Mouse (Mus musculus) c-Kit-positive CD71-positive TER-119-positive erythroid progenitor cells, embryonic 14.5 days (primary cell): ENCODE data around the gene Isyna1.

Source experiments
- DNase-seq: peaks from one replicate; pipeline ENCODE4 v3.0.0-alpha.2; 2013; ENCODE audit warnings: low spot score

Isyna1 gene

DNA sequence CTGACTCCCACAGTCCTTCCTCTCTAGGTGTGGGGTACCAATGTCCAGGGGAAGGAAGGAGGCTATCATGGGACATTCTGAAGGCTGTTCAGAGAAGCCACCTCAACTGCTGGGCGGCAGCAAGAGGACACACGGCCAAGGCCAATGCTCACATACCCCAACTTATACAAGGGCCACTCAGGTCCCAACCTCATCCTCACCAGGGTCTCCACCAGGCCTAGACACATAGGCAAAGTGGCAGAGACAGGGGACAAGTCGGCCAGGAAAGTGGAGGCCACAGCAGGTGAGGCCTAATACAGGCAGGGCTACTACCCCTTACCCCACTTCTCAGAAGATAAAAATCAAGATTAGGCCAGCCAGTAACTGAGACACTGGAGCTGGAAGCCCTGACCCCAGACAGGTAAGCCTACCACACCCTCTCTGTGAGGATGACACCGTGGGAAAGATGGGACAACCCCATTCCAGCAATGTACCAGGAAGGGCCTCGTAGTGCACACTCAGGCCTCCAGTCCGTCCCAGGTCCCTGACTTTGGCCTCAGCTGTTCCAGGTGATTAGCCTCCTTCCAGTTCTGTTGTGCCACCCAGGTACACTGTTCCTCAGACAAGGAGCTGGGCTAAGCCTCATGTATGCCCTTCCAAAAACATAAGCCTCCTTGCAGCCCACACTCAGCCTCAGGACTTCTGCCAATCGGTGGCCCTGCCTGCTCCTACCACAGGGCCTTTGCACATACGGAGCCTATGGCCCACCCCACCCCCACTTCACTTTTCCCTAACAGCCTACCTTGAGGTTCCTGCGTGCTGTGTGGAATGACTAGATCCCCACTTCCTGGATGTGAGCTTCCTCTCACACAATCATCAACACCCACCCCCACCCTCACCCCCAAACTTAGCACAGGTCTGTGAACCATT, 12.0 kb downstream of the Isyna1 start:
- no peak for DNase-seq

GRCm38 (mm10) chr8:70606780-70607602, 12.8 kb downstream of the Isyna1 start:
- DNase-seq: no peak

DNA sequence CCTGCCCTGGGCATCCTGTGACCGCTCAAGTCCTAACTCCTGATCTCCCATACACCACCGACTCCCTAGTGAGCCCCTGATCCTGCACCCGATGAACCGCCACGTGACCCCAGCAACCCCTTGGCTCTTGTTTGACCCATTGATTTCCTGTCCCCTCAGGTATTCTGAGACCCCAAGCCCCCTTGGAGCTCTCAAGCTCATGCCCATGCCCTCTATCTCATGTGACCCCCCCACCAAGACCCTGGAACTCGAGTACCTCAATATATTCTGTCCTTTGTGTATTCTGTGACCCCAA, 13.4 kb downstream of the Isyna1 start:
- no peak for DNase-seq

DNA sequence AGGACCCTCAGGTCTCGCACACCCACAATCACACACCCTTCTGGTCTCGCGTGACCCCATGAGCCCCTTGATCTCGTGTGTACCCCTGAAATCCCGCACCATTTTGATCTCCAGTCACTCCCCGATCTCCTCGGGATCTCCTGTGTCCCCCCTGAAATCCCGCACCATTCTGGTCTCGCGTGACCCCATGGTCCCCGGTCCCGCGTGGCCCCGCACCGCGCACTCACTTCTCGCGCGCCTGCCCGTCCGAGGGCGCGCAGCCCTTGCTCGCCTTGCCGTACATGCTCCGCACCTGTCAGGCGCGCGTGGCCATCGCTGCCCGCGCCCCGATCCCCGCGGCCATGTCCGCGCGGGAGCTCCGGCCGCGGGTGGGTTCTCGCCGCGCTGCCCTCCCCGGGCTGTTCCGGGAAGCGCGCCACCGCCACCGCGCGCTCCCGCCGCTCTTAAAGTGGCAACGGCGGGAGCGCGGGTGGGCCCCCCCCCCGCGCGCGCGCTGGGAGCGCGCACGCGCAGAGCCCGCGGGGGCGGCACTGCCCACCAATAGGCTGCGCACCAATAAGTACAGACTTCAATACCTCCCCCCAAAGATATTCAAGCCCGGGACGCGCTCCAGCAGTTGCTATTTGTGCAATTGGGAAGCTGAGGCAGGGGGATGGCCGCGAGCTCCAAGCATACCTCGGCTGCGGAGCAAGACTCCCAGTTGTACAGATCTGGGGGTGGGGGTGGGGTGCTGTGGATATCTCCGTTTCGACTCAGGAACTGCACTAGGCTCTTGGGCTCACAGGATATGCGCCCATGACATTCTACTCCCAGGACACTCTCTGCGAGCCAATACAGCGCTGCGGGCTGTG, 13.9 kb downstream of the Isyna1 start:
- peak; percentile 52 for DNase-seq

DNA sequence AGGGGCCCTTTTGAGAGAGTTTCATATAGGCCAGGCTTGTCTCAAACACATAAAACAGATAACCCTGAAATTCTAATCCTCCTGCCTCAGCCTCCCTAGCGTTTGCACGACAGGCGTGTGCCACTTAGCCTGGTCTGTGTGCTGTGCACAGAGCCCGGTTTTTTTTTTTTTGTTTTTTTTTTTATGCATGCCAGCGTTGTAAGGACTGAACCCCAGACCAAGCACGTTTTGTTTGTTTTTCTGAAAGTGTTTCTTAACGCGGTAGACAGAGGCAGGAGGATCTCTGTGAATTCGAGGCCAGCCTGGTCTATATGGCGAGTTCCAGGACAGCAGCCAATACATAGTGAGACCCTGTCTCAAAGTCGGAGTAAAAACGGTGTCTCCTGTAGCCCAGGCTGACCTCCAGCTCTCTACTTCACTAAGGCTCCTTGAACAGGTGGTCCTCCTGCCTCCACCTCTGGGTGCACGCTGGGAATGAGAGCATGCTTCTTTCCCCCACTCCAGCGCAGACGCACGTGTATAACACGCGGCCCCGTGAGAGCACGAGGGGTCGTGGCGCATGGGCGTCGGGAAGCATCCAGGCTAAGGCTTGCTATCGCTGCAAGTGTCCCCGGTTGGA, 14.7 kb downstream of the Isyna1 start, which contains the start of gene Ssbp4:
Ssbp4 (minus strand) TSS at position 124 of the 619 bp plus-strand sequence.
- peak; percentile 34 for DNase-seq

DNA sequence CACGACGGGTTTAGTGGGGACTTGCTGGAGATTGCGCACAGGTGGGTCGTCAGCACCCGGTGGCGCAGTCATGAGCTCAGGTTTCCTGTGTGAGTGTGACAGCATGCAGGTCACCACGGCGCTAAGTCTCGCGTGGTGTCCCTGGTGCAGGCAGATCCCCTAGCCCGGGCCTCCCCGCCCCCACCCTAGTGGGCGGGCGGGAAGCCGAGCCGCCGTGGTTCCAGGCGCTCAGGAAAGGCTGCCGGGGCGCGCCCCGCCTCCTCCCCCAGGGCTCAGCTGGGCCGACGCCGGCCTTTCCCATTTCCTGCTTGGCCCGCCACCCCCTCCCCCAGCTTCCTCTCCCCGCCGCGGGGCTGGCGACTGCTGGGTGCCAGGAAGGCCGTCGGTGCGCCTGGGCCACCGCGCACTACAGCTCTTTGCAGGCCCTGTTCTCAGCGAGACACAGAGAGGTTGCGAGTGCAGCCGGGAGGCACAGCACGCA, 15.2 kb downstream of the Isyna1 start:
- DNase-seq: peak; percentile 50

DNA sequence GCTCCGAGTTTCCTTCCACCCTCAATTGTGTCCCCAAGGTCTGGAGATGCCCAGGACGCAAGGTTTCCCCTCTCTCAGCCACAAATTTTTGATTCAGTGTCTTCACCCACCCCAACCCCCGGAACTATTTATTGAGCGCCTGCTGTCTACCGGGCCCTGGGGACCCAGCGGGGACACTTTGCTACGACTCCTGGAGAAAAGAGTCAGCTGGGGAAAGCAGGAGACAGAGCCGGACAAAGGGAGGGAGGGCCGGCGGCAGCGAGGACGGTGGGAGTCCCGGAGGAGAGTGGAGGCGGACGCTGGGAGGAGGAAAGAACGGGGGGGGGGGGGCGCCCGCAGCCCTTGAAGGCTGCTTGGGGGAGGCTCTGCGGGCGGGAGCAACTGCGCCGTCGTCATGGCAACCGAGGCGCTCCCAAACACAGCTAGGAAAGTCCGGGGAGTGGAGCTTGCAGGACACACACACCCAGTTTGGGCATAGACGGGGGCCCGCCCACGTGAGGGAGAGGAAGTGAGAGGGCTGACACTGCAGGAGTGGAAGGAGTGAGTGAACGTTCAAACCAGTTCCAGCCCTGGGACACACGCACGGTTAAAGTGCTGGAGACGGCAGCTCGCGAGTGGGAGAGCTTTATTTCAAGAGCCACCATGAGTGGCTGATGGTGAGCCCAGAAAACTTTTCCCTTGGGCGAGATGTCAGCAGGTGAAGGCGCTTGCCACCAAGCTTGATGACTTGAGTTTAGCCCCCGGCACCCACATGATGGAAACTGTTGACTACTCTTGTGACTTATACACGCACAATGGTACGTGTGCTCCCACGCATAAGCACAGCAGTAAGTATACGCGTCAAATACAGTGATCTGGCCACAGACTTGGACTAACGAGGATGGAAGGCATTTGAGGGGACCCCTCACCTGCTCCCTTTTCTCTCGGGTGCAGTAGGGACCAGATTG, 15.9 kb downstream of the Isyna1 start:
- DNase-seq: peak; percentile 80

DNA sequence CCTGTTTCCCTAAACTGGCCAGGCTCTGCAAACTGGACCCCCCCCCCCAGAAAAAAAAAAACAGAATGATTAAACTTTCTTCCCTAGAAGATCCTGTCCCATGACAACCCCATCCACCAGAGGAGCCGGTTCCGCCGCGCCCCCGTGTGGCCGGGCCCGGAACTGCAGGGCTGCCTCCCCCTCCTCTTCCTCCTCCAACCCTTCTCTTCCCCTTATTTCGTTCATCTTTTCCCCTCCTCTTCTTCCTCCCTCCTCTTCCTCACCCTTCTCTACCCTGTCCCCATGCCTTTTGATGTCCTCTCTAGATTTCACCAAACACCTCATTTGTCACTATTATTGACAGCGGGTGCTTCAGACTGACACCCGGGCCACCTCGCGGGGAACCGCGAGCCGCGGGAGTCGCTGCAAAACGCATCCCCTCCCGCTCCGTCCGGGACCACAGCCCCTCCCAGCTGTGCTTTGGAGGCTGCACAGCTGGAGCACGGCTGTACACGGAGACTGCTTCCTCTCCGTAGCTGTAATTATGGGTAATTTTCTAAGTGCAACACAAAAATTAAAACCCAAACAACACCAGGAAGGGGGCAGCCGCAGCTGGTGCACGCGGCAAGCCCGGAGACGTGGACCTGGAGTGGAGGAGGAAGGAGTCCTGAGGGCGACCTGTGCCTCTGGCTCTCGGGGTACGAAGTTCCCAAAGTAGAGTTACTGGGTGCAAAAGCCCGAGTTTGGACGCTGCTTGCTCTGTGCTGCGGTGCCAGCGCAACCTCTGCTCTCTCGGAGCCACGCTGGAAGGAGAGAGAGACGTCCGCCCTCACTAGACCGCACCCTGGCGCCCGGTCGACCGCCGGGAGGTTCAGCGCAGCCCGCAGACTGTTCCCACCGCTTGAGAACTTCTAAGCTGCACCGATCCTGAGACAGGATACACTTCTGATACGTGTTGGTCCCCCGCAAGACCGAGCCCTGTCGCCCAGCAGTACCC, 16.9 kb downstream of the Isyna1 start:
- DNase-seq: peak; percentile 80

- peak; percentile 91 for DNase-seq
Measured at GRCm38 (mm10) chr8:70611849-70612248, 17.7 kb downstream of the Isyna1 start.

DNA sequence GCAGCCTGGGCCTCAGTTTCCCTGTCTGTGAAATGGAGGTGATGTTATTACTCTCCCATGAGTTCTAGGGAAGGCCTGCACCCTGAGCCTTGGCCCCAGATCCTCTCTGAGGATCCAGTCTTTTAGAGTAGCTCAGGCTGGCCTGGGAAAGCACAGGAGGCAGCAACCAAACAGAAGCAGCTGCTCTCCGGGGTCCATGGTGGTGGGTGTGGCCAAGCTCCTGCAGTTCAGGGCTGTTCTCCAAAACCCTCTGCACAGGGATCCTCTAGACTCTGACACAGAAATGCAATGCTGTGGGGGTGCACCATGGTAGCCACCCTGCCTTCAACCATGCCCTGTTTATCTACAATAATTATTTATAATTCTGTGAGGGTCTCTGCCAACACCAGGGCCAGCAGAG, 19.6 kb downstream of the Isyna1 start:
- no peak for DNase-seq

DNA sequence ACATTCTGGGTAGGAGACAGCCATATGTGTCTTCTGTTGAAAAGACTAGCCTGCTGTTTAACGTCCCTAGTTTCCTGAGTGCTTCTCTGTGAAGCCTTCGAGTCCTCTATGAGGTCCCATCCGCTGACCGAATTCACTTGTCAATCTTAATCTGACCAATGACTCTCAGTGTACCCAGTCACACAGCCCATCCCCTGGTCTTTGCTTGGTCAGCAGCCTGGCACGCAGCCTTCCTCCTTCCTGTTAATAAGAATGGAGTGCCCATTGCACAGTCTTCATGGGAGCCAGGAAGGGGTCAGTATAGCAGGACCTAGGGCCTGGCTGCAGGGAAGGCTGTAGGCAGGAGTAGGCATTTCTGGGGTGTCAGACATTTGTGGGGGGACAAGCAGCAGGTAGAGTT, 20.3 kb downstream of the Isyna1 start:
- no peak for DNase-seq

- no peak for DNase-seq
Measured at GRCm38 (mm10) chr8:70615281-70615680, 21.1 kb downstream of the Isyna1 start.

DNA sequence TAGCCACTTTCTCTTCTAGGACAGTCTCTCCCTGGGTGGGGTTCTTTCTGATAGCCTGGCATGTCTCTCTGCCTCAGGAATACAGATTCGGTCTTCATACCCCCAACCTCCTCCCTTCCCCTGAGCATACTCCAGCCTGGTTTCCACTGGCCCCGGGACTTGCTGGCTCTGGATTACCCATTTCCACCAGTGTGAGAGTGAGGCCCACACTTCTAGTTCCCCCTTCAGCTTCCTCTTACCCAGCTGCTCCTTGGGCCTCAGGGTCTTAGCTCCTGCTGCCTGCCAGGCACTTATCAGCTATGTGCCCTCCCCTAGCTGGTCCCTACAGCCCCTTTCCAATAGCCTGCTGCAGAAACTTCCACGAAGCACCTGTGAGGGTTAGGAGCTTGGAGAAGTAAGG, 21.7 kb downstream of the Isyna1 start, which contains the start of gene Lrrc25:
Lrrc25 (plus strand) TSS at position 262 of the 400 bp plus-strand sequence.
- no peak for DNase-seq

DNA sequence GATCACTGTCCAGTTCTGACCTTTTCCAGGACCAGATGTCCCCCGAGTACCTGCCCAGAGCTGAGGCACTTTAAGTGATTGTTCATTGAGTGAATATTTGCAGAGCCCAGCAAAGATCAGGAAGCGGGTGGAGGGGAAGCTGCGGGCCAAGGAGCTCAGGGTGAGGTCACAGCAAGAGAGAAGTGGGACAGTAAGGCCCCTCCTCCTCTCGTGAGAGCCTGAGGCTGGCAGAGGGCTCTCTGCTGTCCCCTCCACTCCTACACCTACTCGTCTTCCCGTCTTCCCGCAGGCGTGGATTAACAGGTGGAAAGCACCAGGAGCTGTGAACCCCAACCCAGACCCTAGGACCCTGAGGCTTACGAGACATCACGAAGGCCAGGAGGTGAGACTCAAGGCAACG, 22.5 kb downstream of the Isyna1 start:
- DNase-seq: no peak

DNA sequence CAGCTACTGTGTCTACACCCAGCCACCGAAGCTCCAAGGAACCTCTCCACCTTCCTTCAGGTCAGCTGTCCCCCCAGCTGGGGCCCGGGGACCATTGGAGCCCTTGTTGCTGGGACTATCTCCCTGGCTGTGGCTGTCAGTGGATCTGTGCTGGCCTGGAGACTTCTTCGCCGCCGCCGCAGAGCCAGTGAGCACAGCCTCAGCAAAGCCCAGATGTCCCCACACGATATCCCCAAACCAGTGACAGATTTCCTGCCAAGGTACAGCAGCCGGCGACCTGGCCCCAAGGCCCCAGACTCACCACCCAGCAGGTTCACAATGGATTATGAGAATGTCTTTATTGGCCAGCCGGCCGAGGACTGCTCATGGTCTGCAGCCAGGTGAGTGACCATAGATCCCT, 23.8 kb downstream of the Isyna1 start:
- peak; percentile 39 for DNase-seq

- peak; percentile 90 for DNase-seq
Measured at GRCm38 (mm10) chr8:70618888-70619334, 24.7 kb downstream of the Isyna1 start.

- peak; percentile 80 for DNase-seq
Measured at GRCm38 (mm10) chr8:70622220-70622619, 28.0 kb downstream of the Isyna1 start.

- DNase-seq: peak; percentile 44
Measured at GRCm38 (mm10) chr8:70625104-70625503, 30.9 kb downstream of the Isyna1 start.

GRCm38 (mm10) chr8:70627041-70627440, 32.9 kb downstream of the Isyna1 start:
- DNase-seq: no peak
